Mouse (Mus musculus): ENCODE measurements around the gene Ttyh2. TPM values are rescaled to one million over a fixed set of nuclear protein-coding genes. Genes with fewer than 3 reads are reported as not detected.

Ttyh2 gene
- polyA plus RNA-seq, 1 experiment from 2014 or later: 7.1 TPM

- H3K4me2 ChIP-seq: no peak overlapping the region
- H3K27me3 ChIP-seq (replicated peaks; ENCODE audit: control insufficient read depth, insufficient read depth, low read length): peaks cover 19% of the 10 kb centered on the region
- H3K36me3 ChIP-seq (ENCODE audit: control insufficient read depth, insufficient read depth, low read length): no peaks in the 10 kb centered on the region
- peaks cover 3% of the 10 kb centered on the region; the same call in 1 of the 2 replicates for H3K4me1 ChIP-seq (replicated peaks; ENCODE audit: control insufficient read depth, insufficient read depth, low read length)
- DNase-seq (ENCODE audit: low spot score): no peak
- ATAC-seq (replicated peaks; ENCODE audit: low FRiP score): no peak
- no peak overlapping the region for H3K9ac ChIP-seq (ENCODE audit: low read depth, low read length)
- H3K27ac ChIP-seq (ENCODE audit: low read depth, low read length): no peak overlapping the region
- no peaks in the 10 kb centered on the region for H3K9me3 ChIP-seq (ENCODE audit: control insufficient read depth, low read length)
- no peak overlapping the region for H3K4me3 ChIP-seq (ENCODE audit: low read depth, low read length)
- WGBS: 65% methylated on average over 10 of the region's 10 CpGs
Observed at GRCm38 (mm10) chr11:114638647-114639290, 36.5 kb upstream of the Ttyh2 start.

GRCm38 (mm10) chr11:114639681-114640103 lies 35.5 kb upstream of the Ttyh2 start:
- Histone ChIP-seq H3K36me3 (ENCODE audit: control insufficient read depth, insufficient read depth, low read length) (no peaks in the 10 kb centered on the region), H3K4me1 (replicated peaks; ENCODE audit: control insufficient read depth, insufficient read depth, low read length) (peaks cover 3% of the 10 kb centered on the region; the same call in 1 of the 2 replicates), H3K4me2 (no peak overlapping the region), H3K4me3 (ENCODE audit: low read depth, low read length) (no peak overlapping the region), H3K27me3 (replicated peaks; ENCODE audit: control insufficient read depth, insufficient read depth, low read length) (peaks cover 18% of the 10 kb centered on the region), H3K27ac (ENCODE audit: low read depth, low read length) (no peak overlapping the region), H3K9me3 (ENCODE audit: control insufficient read depth, low read length) (no peaks in the 10 kb centered on the region), H3K9ac (ENCODE audit: low read depth, low read length) (no peak overlapping the region)
- WGBS: 15% methylated on average over 19 of the region's 19 CpGs
- DNase-seq (ENCODE audit: low spot score) (peak; percentile 46), ATAC-seq (replicated peaks; ENCODE audit: low FRiP score) (no peak)

GRCm38 (mm10) chr11:114640658-114641057 lies 34.6 kb upstream of the Ttyh2 start:
- H3K27ac ChIP-seq (ENCODE audit: low read depth, low read length): no peak overlapping the region
- no peak overlapping the region for H3K4me3 ChIP-seq (ENCODE audit: low read depth, low read length)
- H3K36me3 ChIP-seq (ENCODE audit: control insufficient read depth, insufficient read depth, low read length): no peaks in the 10 kb centered on the region
- DNase-seq (ENCODE audit: low spot score) (no peak), ATAC-seq (replicated peaks; ENCODE audit: low FRiP score) (no peak)
- H3K27me3 ChIP-seq (replicated peaks; ENCODE audit: control insufficient read depth, insufficient read depth, low read length): peaks cover 14% of the 10 kb centered on the region
- H3K9me3 ChIP-seq (ENCODE audit: control insufficient read depth, low read length): no peaks in the 10 kb centered on the region
- H3K4me1 ChIP-seq (replicated peaks; ENCODE audit: control insufficient read depth, insufficient read depth, low read length): peaks cover 3% of the 10 kb centered on the region; the same call in 1 of the 2 replicates
- H3K9ac ChIP-seq (ENCODE audit: low read depth, low read length): no peak overlapping the region
- WGBS: 49% methylated on average over 6 of the region's 6 CpGs
- H3K4me2 ChIP-seq: no peak overlapping the region

- 84% methylated on average over 8 of the region's 8 CpGs for WGBS
- no peak for ATAC-seq (replicated peaks; ENCODE audit: low FRiP score)
Observed at GRCm38 (mm10) chr11:114641136-114641535, 34.1 kb upstream of the Ttyh2 start.

GRCm38 (mm10) chr11:114642184-114642583 lies 33.0 kb upstream of the Ttyh2 start:
- Histone ChIP-seq H3K9ac (ENCODE audit: low read depth, low read length) (no peak overlapping the region), H3K4me1 (replicated peaks; ENCODE audit: control insufficient read depth, insufficient read depth, low read length) (peaks cover 3% of the 10 kb centered on the region; the same call in 1 of the 2 replicates), H3K27me3 (replicated peaks; ENCODE audit: control insufficient read depth, insufficient read depth, low read length) (peaks cover 12% of the 10 kb centered on the region), H3K9me3 (ENCODE audit: control insufficient read depth, low read length) (0 out of 2 replicates have a peak, but pooled peaks cover 2% of the 10 kb centered on the region), H3K27ac (ENCODE audit: low read depth, low read length) (no peak overlapping the region), H3K4me2 (no peak overlapping the region), H3K36me3 (ENCODE audit: control insufficient read depth, insufficient read depth, low read length) (no peaks in the 10 kb centered on the region), H3K4me3 (ENCODE audit: low read depth, low read length) (no peak overlapping the region)
- DNase-seq (ENCODE audit: low spot score) (no peak), ATAC-seq (replicated peaks; ENCODE audit: low FRiP score) (no peak)
- 57% methylated on average over 12 of the region's 12 CpGs for WGBS

More at GRCm38 (mm10) chr11:114641136-114641535, 34.1 kb upstream of the Ttyh2 start:
- Histone ChIP-seq H3K4me3 (ENCODE audit: low read depth, low read length) (no peak overlapping the region), H3K4me1 (replicated peaks; ENCODE audit: control insufficient read depth, insufficient read depth, low read length) (peaks cover 3% of the 10 kb centered on the region; the same call in 1 of the 2 replicates), H3K9me3 (ENCODE audit: control insufficient read depth, low read length) (no peaks in the 10 kb centered on the region), H3K36me3 (ENCODE audit: control insufficient read depth, insufficient read depth, low read length) (no peaks in the 10 kb centered on the region), H3K27ac (ENCODE audit: low read depth, low read length) (no peak overlapping the region), H3K9ac (ENCODE audit: low read depth, low read length) (no peak overlapping the region), H3K4me2 (no peak overlapping the region), H3K27me3 (replicated peaks; ENCODE audit: control insufficient read depth, insufficient read depth, low read length) (peaks cover 12% of the 10 kb centered on the region)
- DNase-seq (ENCODE audit: low spot score): no peak

- Histone ChIP-seq H3K9ac (ENCODE audit: low read depth, low read length) (no peak overlapping the region), H3K9me3 (ENCODE audit: control insufficient read depth, low read length) (0 out of 2 replicates have a peak, but pooled peaks cover 2% of the 10 kb centered on the region), H3K4me3 (ENCODE audit: low read depth, low read length) (no peak overlapping the region), H3K27me3 (replicated peaks; ENCODE audit: control insufficient read depth, insufficient read depth, low read length) (peaks cover 12% of the 10 kb centered on the region), H3K27ac (ENCODE audit: low read depth, low read length) (no peak overlapping the region), H3K36me3 (ENCODE audit: control insufficient read depth, insufficient read depth, low read length) (no peaks in the 10 kb centered on the region), H3K4me2 (no peak overlapping the region), H3K4me1 (replicated peaks; ENCODE audit: control insufficient read depth, insufficient read depth, low read length) (peaks cover 3% of the 10 kb centered on the region; the same call in 1 of the 2 replicates)
- ATAC-seq (replicated peaks; ENCODE audit: low FRiP score) (no peak), DNase-seq (ENCODE audit: low spot score) (no peak)
- WGBS: 74% methylated on average over 11 of the region's 11 CpGs
Observed at GRCm38 (mm10) chr11:114642926-114643325, 32.3 kb upstream of the Ttyh2 start.

GRCm38 (mm10) chr11:114644122-114644521 lies 31.1 kb upstream of the Ttyh2 start:
- no peak overlapping the region for H3K27ac ChIP-seq (ENCODE audit: low read depth, low read length)
- no peaks in the 10 kb centered on the region for H3K36me3 ChIP-seq (ENCODE audit: control insufficient read depth, insufficient read depth, low read length)
- no peak overlapping the region for H3K4me3 ChIP-seq (ENCODE audit: low read depth, low read length)
- peaks cover 3% of the 10 kb centered on the region; the same call in 1 of the 2 replicates for H3K4me1 ChIP-seq (replicated peaks; ENCODE audit: control insufficient read depth, insufficient read depth, low read length)
- DNase-seq (ENCODE audit: low spot score) (no peak), ATAC-seq (replicated peaks; ENCODE audit: low FRiP score) (no peak)
- 42% methylated on average over 2 of the region's 2 CpGs for WGBS
- no peak overlapping the region for H3K9ac ChIP-seq (ENCODE audit: low read depth, low read length)
- peaks cover 8% of the 10 kb centered on the region for H3K27me3 ChIP-seq (replicated peaks; ENCODE audit: control insufficient read depth, insufficient read depth, low read length)
- no peak overlapping the region for H3K4me2 ChIP-seq
- H3K9me3 ChIP-seq (ENCODE audit: control insufficient read depth, low read length): 0 out of 2 replicates have a peak, but pooled peaks cover 2% of the 10 kb centered on the region

GRCm38 (mm10) chr11:114649510-114649909 lies 25.7 kb upstream of the Ttyh2 start:
- Histone ChIP-seq H3K4me3 (ENCODE audit: low read depth, low read length) (no peak overlapping the region), H3K27ac (ENCODE audit: low read depth, low read length) (no peak overlapping the region), H3K27me3 (replicated peaks; ENCODE audit: control insufficient read depth, insufficient read depth, low read length) (peaks cover 3% of the 10 kb centered on the region), H3K9me3 (ENCODE audit: control insufficient read depth, low read length) (0 out of 2 replicates have a peak, but pooled peaks cover 2% of the 10 kb centered on the region), H3K4me1 (replicated peaks; ENCODE audit: control insufficient read depth, insufficient read depth, low read length) (no peaks in the 10 kb centered on the region), H3K36me3 (ENCODE audit: control insufficient read depth, insufficient read depth, low read length) (no peaks in the 10 kb centered on the region), H3K9ac (ENCODE audit: low read depth, low read length) (no peak overlapping the region), H3K4me2 (no peak overlapping the region)
- no peak for DNase-seq (ENCODE audit: low spot score)
- 60% methylated on average over 4 of the region's 4 CpGs for WGBS
- no peak for ATAC-seq (replicated peaks; ENCODE audit: low FRiP score)

GRCm38 (mm10) chr11:114652531-114652930 lies 22.7 kb upstream of the Ttyh2 start:
- DNase-seq (ENCODE audit: low spot score): no peak
- no peak overlapping the region for H3K27ac ChIP-seq (ENCODE audit: low read depth, low read length)
- peaks cover 3% of the 10 kb centered on the region for H3K27me3 ChIP-seq (replicated peaks; ENCODE audit: control insufficient read depth, insufficient read depth, low read length)
- ATAC-seq (replicated peaks; ENCODE audit: low FRiP score): no peak
- H3K4me1 ChIP-seq (replicated peaks; ENCODE audit: control insufficient read depth, insufficient read depth, low read length): no peaks in the 10 kb centered on the region
- no peaks in the 10 kb centered on the region for H3K36me3 ChIP-seq (ENCODE audit: control insufficient read depth, insufficient read depth, low read length)
- no peaks in the 10 kb centered on the region for H3K9me3 ChIP-seq (ENCODE audit: control insufficient read depth, low read length)
- 8% methylated on average over 16 of the region's 16 CpGs for WGBS
- no peak overlapping the region for H3K4me3 ChIP-seq (ENCODE audit: low read depth, low read length)
- no peak overlapping the region for H3K4me2 ChIP-seq
- H3K9ac ChIP-seq (ENCODE audit: low read depth, low read length): no peak overlapping the region

Measured in liver, embryonic 11.5 days (tissue).